Mouse (Mus musculus): Measurements from ENCODE around the gene Shq1. TPM values are rescaled to one million over a fixed set of nuclear protein-coding genes. Genes with fewer than 3 reads are reported as not detected.
A peak's percentile ranks its signal among the peaks of the same experiment; 100 is the strongest.

The Shq1 gene
- total RNA-seq, 2 experiments from 2014 or later: 2.5 to 2.6 TPM

GRCm38 (mm10) chr6:100670370-100670841, 551 bp downstream of the Shq1 start:
- ATAC-seq (replicated peaks; ENCODE audit: low FRiP score, poor library complexity, severe bottlenecking): peak; percentile 72

- no peak for ATAC-seq (replicated peaks; ENCODE audit: low FRiP score, poor library complexity, severe bottlenecking)
Observed at GRCm38 (mm10) chr6:100668858-100669257, 2.1 kb downstream of the Shq1 start.

- no peak for ATAC-seq (replicated peaks; ENCODE audit: low FRiP score, poor library complexity, severe bottlenecking)
Observed at GRCm38 (mm10) chr6:100667644-100668043, 3.3 kb downstream of the Shq1 start.

GRCm38 (mm10) chr6:100662224-100662623, 8.7 kb downstream of the Shq1 start:
- no peak for ATAC-seq (replicated peaks; ENCODE audit: low FRiP score, poor library complexity, severe bottlenecking)

- ATAC-seq (replicated peaks; ENCODE audit: low FRiP score, poor library complexity, severe bottlenecking): no peak
Observed at GRCm38 (mm10) chr6:100660395-100660794, 10.6 kb downstream of the Shq1 start.

- ATAC-seq (replicated peaks; ENCODE audit: low FRiP score, poor library complexity, severe bottlenecking): no peak
Observed at GRCm38 (mm10) chr6:100652535-100652934, 18.4 kb downstream of the Shq1 start.

GRCm38 (mm10) chr6:100647196-100647595, 23.8 kb downstream of the Shq1 start:
- ATAC-seq (replicated peaks; ENCODE audit: low FRiP score, poor library complexity, severe bottlenecking): no peak

- peak; percentile 76 for ATAC-seq (replicated peaks; ENCODE audit: low FRiP score, poor library complexity, severe bottlenecking)
Observed at GRCm38 (mm10) chr6:100645469-100646201, 25.3 kb downstream of the Shq1 start.

- no peak for ATAC-seq (replicated peaks; ENCODE audit: low FRiP score, poor library complexity, severe bottlenecking)
Observed at GRCm38 (mm10) chr6:100644631-100645030, 26.3 kb downstream of the Shq1 start.

- ATAC-seq (replicated peaks; ENCODE audit: low FRiP score, poor library complexity, severe bottlenecking): no peak
Observed at GRCm38 (mm10) chr6:100642786-100643185, 28.2 kb downstream of the Shq1 start.

GRCm38 (mm10) chr6:100640591-100640990, 30.4 kb downstream of the Shq1 start:
- no peak for ATAC-seq (replicated peaks; ENCODE audit: low FRiP score, poor library complexity, severe bottlenecking)

GRCm38 (mm10) chr6:100629086-100629485, 41.9 kb downstream of the Shq1 start:
- ATAC-seq (replicated peaks; ENCODE audit: low FRiP score, poor library complexity, severe bottlenecking): no peak

GRCm38 (mm10) chr6:100628223-100628622, 42.7 kb downstream of the Shq1 start:
- no peak for ATAC-seq (replicated peaks; ENCODE audit: low FRiP score, poor library complexity, severe bottlenecking)

- ATAC-seq (replicated peaks; ENCODE audit: low FRiP score, poor library complexity, severe bottlenecking): peak; percentile 74
Observed at GRCm38 (mm10) chr6:100623922-100624321, 47.0 kb downstream of the Shq1 start.

GRCm38 (mm10) chr6:100622861-100623507, 48.0 kb downstream of the Shq1 start:
- ATAC-seq (replicated peaks; ENCODE audit: low FRiP score, poor library complexity, severe bottlenecking): peak; percentile 77

- ATAC-seq (replicated peaks; ENCODE audit: low FRiP score, poor library complexity, severe bottlenecking): no peak
Observed at GRCm38 (mm10) chr6:100620411-100620810, 50.5 kb downstream of the Shq1 start.

GRCm38 (mm10) chr6:100619309-100619708, 51.6 kb downstream of the Shq1 start:
- ATAC-seq (replicated peaks; ENCODE audit: low FRiP score, poor library complexity, severe bottlenecking): no peak

GRCm38 (mm10) chr6:100616133-100616532, 54.8 kb downstream of the Shq1 start:
- ATAC-seq (replicated peaks; ENCODE audit: low FRiP score, poor library complexity, severe bottlenecking): no peak

GRCm38 (mm10) chr6:100613593-100614267, 57.2 kb downstream of the Shq1 start:
- 0 out of 2 replicates have a peak, but pooled peaks have one; percentile 48 for ATAC-seq (replicated peaks; ENCODE audit: low FRiP score, poor library complexity, severe bottlenecking)

- no peak for ATAC-seq (replicated peaks; ENCODE audit: low FRiP score, poor library complexity, severe bottlenecking)
Observed at GRCm38 (mm10) chr6:100610897-100611575, 59.9 kb downstream of the Shq1 start.

Measured in erythroblast, adult 5-6 weeks (primary cell).